Mouse (Mus musculus) right cerebral cortex, postnatal 4 days (tissue): ENCODE measurements around the gene Mcrs1.
"Not testable (repeated sequence)": the region's sequence is repeated elsewhere in the genome, so short reads cannot be mapped to it uniquely, and the experiment has no call there.

ENCODE experiments used
- DNase-seq: peaks from one replicate; pipeline ENCODE4 v3.0.0-alpha.2; 2022

The Mcrs1 gene

GRCm38 (mm10) chr15:99249938-99250337, 1.8 kb downstream of the Mcrs1 start:
- no peak for DNase-seq

GRCm38 (mm10) chr15:99248972-99249371, 2.8 kb downstream of the Mcrs1 start:
- peak; percentile 46 for DNase-seq

- not testable (repeated sequence) for DNase-seq
Measured at GRCm38 (mm10) chr15:99246736-99247135, 5.0 kb downstream of the Mcrs1 start.

- DNase-seq: no peak
Measured at GRCm38 (mm10) chr15:99242045-99242444, 9.7 kb downstream of the Mcrs1 start.

GRCm38 (mm10) chr15:99241249-99241648, 10.5 kb downstream of the Mcrs1 start:
- DNase-seq: no peak

GRCm38 (mm10) chr15:99240129-99240528, 11.6 kb downstream of the Mcrs1 start:
- no peak for DNase-seq

- DNase-seq: no peak
Measured at GRCm38 (mm10) chr15:99238006-99238405, 13.8 kb downstream of the Mcrs1 start.

GRCm38 (mm10) chr15:99234326-99235010, 17.3 kb downstream of the Mcrs1 start:
- DNase-seq: no peak

GRCm38 (mm10) chr15:99233719-99234118, 18.0 kb downstream of the Mcrs1 start:
- no peak for DNase-seq

GRCm38 (mm10) chr15:99231998-99232397, 19.8 kb downstream of the Mcrs1 start:
- no peak for DNase-seq

GRCm38 (mm10) chr15:99226090-99226489, 25.7 kb downstream of the Mcrs1 start:
- DNase-seq: no peak

GRCm38 (mm10) chr15:99225081-99225810, 26.5 kb downstream of the Mcrs1 start:
- peak; percentile 73 for DNase-seq

GRCm38 (mm10) chr15:99224208-99224911, 27.4 kb downstream of the Mcrs1 start, which contains the start of gene Kcnh3:
Gene Kcnh3, plus strand, starts transcription at chr15:99224861.
- DNase-seq: peak; percentile 76

GRCm38 (mm10) chr15:99223585-99224207, 28.1 kb downstream of the Mcrs1 start:
- peak; percentile 45 for DNase-seq

GRCm38 (mm10) chr15:99222794-99223584, 28.8 kb downstream of the Mcrs1 start:
- DNase-seq: no peak

- no peak for DNase-seq
Measured at GRCm38 (mm10) chr15:99221315-99221952, 30.3 kb downstream of the Mcrs1 start.

- DNase-seq: no peak
Measured at GRCm38 (mm10) chr15:99217630-99218029, 34.1 kb downstream of the Mcrs1 start.

- no peak for DNase-seq
Measured at GRCm38 (mm10) chr15:99215741-99216463, 35.9 kb downstream of the Mcrs1 start.

GRCm38 (mm10) chr15:99214941-99215340, 36.8 kb downstream of the Mcrs1 start:
- DNase-seq: no peak

- DNase-seq: no peak
Measured at GRCm38 (mm10) chr15:99213183-99213582, 38.6 kb downstream of the Mcrs1 start.

- no peak for DNase-seq
Measured at GRCm38 (mm10) chr15:99205959-99206358, 45.8 kb downstream of the Mcrs1 start.
